Mouse (Mus musculus): ENCODE measurements around the gene Efcab3.

The Efcab3 gene

GRCm38 (mm10) chr11:105145211-105145610, 81.8 kb downstream of the Efcab3 start:
- DNase-seq (ENCODE audit: inconsistent age in 2 of 2, low spot score in 1 of 2): no peak

- DNase-seq (ENCODE audit: inconsistent age in 2 of 2, low spot score in 1 of 2): no peak
These were observed 83.2 kb downstream of the Efcab3 start, which contains the start of gene Gm10842 for GRCm38 (mm10) chr11:105146593-105146992. Gene Gm10842, plus strand, starts transcription at chr11:105146893.

GRCm38 (mm10) chr11:105149353-105149752, 86.0 kb downstream of the Efcab3 start:
- no peak for DNase-seq (ENCODE audit: inconsistent age in 2 of 2, low spot score in 1 of 2)

- DNase-seq (ENCODE audit: inconsistent age in 2 of 2, low spot score in 1 of 2): no peak
These were observed 86.4 kb downstream of the Efcab3 start for GRCm38 (mm10) chr11:105149766-105150165.

GRCm38 (mm10) chr11:105150691-105151090, 87.3 kb downstream of the Efcab3 start:
- DNase-seq (ENCODE audit: inconsistent age in 2 of 2, low spot score in 1 of 2): no peak

- DNase-seq (ENCODE audit: inconsistent age in 2 of 2, low spot score in 1 of 2): no peak
These were observed 88.0 kb downstream of the Efcab3 start for GRCm38 (mm10) chr11:105151226-105152016.

GRCm38 (mm10) chr11:105152017-105152300, 88.6 kb downstream of the Efcab3 start:
- DNase-seq (ENCODE audit: inconsistent age in 2 of 2, low spot score in 1 of 2): no peak

GRCm38 (mm10) chr11:105152357-105152899, 89.0 kb downstream of the Efcab3 start:
- no peak for DNase-seq (ENCODE audit: inconsistent age in 2 of 2, low spot score in 1 of 2)

GRCm38 (mm10) chr11:105153068-105153833, 89.9 kb downstream of the Efcab3 start:
- DNase-seq (ENCODE audit: inconsistent age in 2 of 2, low spot score in 1 of 2): peak; percentile 52 to 89

GRCm38 (mm10) chr11:105155915-105156314, 92.5 kb downstream of the Efcab3 start:
- DNase-seq (ENCODE audit: inconsistent age in 2 of 2, low spot score in 1 of 2): no peak

- DNase-seq (ENCODE audit: inconsistent age in 2 of 2, low spot score in 1 of 2): no peak
These were observed 93.4 kb downstream of the Efcab3 start for GRCm38 (mm10) chr11:105156748-105157267.

GRCm38 (mm10) chr11:105158047-105158446, 94.7 kb downstream of the Efcab3 start:
- no peak for DNase-seq (ENCODE audit: inconsistent age in 2 of 2, low spot score in 1 of 2)

GRCm38 (mm10) chr11:105159673-105160360, 96.4 kb downstream of the Efcab3 start:
- DNase-seq (ENCODE audit: inconsistent age in 2 of 2, low spot score in 1 of 2): no peak

- DNase-seq (ENCODE audit: inconsistent age in 2 of 2, low spot score in 1 of 2): no peak
These were observed 98.0 kb downstream of the Efcab3 start for GRCm38 (mm10) chr11:105161411-105161810.

GRCm38 (mm10) chr11:105164516-105165510, 101.4 kb downstream of the Efcab3 start:
- no peak for DNase-seq (ENCODE audit: inconsistent age in 2 of 2, low spot score in 1 of 2)

GRCm38 (mm10) chr11:105166780-105167179, 103.4 kb downstream of the Efcab3 start:
- no peak for DNase-seq (ENCODE audit: inconsistent age in 2 of 2, low spot score in 1 of 2)

Data from adrenal gland, adult (tissue).